Mouse (Mus musculus): ENCODE data around the gene Eif5a.

DNA sequence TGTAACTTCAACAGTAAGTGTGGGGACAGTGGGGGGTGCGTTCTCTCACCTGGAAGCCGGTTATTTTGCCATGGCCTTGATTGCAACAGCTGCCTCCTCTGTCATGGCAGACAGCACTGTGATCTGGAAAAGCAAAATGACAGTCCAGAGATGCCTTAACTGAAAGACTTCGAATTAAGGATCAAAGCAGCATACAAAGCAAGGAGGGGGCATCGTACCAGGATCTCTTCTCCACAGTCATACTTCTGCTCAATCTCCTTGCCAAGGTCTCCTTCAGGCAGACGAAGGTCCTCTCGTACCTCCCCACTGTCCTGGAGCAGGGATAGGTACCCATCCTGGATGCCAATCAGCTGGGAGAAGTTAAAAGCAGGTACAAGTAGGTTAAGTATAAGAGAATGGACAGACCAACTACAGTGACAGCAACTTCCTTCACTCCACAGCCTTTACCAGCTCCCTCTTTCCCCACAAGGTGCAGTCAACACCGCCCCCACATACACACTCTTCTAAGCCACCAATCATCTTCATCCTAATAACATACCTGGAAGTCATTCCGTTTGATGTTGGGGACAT is 4.3 kb downstream of the Eif5a start:
- TF ChIP-seq POLR2A (IDR thresholded peaks at IDR 0.05; ENCODE audit: borderline replicate concordance, control insufficient read depth, low read depth, low read length), result no peak
- TF ChIP-seq CTCF (IDR thresholded peaks at IDR 0.05; ENCODE audit: control insufficient read depth, insufficient read depth, low read length), result no peak
